Mouse (Mus musculus) spleen, postnatal 36 days (tissue): Measurements from ENCODE around the gene Col2a1.

Experiments used
- DNase-seq, 2 experiments: peaks; one replicate each; pipeline ENCODE4 v3.0.0; 2022; ENCODE audit warnings: low spot score in 2 of 2, mixed read lengths in 1 of 2

Col2a1 gene

DNA sequence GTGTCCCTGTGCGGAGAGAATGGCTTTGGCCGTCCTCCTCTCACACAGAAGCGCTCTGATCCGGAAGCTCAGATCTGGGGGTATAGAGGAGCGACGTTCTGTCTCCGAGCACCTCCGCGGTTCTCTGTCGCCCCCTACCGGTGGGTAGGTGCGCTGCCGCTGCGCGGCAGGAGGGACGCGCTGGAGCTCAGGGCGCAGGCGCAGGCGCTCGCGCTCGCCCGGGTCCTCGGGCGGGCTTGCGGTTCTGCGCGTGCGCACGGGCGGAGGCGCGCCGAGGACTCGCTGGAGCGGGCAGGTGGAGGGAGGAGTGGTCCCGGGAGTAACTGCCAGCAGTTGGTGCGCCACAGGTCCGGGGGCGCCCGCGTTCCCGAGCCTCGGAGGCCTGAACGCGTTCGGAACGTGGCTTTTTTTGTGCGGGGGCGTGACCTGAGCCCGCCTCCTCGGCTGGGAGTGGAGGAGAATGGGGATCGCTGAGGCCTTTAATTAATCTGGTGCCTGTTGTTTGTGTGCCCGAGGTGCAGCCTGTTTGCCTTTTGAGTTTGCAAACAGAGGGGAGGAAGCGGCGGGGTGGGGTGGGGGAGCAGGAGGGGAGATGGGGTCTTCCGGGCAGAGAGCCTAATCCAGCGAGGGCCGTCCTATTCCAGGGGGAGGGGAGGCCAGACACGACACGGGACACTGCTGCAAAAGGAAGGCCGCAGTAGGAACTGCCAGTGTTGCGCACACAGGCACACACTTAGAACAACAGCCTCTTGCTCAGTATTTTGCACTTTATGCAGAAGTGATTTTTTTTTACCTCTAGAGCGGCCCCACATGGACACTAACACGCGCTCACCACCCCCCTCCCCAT lies 40.3 kb downstream of the Col2a1 start, which contains the start of gene Tmem106c:
Tmem106c (plus strand) TSS at position 212 of the 847 bp plus-strand sequence.
- peak; percentile 90 for DNase-seq

DNA sequence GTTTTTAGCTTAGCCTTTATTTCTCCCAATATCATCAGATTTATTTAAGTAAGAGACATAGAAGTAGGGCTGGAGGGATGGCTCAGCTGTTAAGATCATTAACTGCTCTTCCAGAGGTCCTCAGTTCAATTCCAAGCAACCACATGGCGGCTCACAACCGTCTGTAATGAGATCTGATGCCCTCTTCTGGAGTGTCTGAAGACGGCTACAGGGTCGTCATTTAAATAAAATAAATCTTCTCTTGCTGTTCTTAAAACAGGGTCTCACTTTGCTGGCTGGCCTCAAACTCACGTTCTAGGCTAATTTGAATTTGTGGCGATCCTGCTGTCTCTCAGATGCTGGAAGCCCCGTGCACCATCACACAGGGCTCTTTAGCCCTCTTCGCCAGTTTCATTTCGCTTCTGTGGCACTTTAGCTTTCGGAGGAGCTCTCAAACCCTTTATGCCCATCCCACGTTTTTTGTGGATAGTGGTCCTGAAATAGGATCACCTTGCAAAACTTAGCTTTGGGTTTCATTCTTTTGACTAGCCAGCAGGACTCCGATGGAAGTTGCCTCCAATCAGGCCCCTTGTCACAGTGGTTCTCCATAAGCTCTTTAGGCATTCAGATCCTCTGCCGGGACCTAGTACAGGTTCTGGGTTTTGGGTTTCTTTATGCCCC lies 41.0 kb downstream of the Col2a1 start:
- peak in 1 of 2 experiments; percentile 22 for DNase-seq

DNA sequence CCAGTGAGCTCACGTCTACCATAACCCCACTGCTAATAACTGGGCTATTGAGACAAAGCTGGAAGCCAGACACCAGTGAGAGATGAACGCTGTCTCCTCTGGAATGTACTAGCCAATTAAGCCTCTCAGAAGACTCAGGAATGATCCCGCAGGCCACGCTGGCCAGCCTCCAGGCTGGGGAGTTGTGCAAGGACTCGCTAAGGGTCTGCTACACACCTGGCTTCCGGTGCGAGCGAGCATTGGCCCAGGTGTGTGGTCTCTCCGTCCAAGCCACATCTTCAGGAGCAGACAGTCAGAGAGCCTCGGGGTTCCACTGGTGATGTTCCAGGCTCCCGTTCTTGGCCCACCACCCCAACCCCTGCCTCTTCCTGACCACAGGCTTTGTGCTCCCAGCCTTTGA lies 48.1 kb downstream of the Col2a1 start:
- DNase-seq: no peak

DNA sequence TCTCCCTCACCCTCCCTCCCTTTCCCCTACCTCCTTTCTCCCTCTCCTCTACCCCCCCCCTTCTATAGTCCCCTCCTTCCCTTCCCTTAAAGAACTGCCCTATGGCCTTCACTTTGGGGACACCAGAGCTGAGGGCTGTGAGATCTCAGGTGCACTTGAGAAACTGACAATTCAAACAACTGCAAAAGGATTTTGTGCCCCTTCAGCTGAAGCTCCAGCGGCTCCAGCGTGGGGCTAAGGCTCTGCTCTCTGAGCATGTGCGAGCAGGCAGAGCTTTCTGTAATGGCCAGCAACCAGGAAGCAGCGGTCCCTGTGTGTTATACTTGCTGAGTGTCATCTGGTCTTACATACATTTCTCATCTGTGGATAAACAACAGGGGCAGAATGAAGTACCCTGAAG lies 48.8 kb downstream of the Col2a1 start:
- DNase-seq: no peak

DNA sequence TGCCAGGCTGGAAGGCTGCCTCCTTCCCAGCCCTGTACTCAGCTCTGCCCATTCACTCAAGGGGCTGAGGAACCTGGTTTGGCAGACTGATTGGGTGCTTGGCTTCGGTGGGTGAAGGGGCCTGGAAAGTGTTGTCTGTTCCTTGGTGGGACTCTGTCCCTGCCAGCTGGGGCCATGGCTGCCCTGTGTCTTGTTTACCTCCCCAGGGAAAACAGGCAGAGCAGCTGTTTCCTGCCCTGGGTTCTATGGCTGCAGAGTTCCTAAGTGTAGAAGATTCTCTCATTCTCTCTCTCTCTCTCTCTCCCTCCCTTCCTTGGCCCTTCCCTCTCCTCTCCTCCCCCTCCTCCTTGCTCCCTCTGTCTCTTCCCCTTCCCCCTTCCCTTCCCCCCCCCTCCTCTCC lies 49.2 kb downstream of the Col2a1 start:
- no peak for DNase-seq

DNA sequence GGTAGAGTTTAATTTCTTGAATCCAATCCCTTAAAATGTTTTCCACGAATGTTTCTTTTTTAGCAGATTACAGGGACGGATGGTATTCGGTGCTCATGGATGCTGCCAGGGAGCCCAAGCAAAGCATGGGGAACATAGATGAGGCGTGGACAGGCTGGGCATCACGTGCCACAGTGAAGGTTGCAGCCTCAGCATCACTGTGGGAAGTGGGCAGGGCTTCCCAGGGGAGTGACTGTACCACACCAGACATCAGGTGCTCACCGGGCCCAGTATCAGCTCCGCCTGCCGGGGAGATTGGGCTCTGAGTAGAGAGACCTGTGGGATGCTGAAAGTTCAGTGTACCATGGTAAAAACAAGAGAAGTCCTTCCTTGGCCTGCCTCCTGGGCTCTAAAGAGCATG lies 49.8 kb downstream of the Col2a1 start:
- no peak for DNase-seq

DNA sequence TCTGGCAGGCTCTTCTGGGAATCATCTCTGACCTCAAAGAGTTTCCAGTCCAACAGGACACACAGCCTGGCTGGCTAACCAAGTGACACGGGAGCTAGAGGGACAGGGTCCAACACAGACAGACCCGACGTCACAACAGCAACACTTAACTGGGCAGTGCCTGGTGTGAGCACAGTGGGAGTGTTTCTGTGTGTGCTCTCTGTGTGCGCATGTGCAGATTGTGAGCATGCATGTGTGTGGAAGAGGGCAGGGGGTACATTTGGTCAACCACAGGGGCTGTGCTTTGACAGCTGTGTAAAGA lies 51.7 kb downstream of the Col2a1 start:
- DNase-seq: no peak

DNA sequence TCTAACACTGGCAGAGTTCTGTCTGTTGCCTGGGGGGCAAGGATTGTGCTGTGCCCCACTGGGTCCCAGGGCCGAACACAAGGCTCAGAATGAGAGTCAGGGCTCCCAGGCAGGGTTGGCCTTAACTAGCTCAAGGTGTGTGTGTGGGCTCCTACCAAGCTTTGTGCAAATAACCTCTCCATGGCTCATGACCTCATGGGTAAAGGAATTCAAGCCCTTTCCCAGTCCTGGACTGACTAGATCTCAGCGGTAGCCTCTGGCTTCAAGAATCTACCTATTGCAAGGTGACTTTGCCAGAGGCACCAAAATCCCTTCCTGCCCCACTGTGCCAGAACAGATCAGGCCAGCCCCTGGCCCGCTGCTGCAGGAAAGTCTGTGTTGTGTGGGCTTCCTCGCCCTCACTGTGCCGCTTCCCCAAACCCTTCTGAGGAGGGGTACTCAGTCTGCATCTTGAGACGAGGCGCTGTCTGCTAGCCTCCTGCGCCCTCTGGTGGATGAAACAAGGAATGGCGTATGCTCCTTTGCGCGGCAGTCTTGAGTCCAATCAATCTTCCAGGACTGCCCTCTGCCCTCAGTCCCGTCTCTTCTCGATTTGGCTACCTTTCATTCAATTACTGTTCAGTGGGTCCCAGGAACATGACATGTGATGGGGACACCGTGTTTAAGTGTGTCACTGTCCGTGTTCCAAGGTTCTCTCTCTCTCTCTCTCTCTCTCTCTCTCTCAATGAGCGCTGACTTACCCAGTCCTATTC lies 52.2 kb downstream of the Col2a1 start:
- peak in 1 of 2 experiments; percentile 30 for DNase-seq

DNA sequence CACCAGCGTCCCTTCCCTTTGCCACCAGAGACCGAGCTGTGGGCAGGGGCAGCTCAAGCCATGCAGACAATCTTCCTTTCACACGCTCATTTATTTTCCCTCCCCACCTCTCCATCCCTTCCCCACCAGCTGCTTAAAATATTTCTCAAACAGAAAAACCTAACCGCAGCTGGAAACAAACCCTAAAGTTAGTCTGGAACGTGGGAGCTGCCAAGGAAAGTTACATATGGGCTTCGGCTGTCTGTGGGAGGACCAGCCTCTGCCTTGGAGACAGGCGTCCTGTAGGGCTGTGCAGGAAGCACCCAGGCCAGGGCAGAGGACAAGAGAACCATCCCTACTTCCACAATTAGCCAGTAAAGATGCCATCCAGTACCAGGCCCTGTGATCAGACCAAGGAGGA lies 54.3 kb downstream of the Col2a1 start:
- no peak for DNase-seq

DNA sequence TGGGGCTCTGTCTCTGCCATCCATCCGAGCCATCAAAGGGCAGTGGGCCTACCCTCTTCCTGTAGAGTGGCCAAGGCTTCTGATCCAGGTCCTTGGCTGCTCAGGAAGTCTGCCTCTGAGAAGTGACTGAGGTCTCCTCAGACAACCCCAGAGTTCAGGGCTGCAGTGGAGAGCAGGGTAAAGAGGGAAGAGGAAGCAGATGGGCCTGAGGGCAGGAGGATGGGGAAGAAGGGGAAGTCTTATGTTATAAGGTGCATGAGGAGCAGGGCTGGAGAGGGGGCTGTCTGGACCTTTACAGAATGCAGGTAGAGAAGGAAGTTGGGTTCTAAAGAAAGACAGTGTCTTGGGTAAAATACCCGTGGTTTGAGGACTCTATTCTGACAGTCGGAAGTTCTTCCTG lies 54.8 kb downstream of the Col2a1 start:
- DNase-seq: no peak

DNA sequence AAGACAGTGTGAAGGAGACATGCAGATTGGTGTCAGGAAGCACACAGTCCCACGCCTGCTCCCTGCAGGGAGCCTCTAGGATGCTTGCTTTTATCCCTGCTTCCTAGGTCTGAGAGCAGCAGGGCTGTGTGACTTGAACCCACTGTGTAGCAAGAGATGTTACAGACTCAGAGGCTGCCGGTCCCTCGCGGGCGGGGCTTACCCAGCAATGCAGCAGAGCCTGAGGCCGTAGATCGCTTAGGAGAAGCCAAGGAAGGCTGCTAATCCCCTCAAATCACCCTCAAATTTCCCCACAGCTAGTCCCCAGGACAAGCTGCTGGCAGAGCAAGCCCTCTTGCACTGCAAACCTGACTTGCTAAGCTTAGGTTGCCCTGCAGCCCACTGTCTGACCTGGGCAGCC lies 55.8 kb downstream of the Col2a1 start:
- no peak for DNase-seq

DNA sequence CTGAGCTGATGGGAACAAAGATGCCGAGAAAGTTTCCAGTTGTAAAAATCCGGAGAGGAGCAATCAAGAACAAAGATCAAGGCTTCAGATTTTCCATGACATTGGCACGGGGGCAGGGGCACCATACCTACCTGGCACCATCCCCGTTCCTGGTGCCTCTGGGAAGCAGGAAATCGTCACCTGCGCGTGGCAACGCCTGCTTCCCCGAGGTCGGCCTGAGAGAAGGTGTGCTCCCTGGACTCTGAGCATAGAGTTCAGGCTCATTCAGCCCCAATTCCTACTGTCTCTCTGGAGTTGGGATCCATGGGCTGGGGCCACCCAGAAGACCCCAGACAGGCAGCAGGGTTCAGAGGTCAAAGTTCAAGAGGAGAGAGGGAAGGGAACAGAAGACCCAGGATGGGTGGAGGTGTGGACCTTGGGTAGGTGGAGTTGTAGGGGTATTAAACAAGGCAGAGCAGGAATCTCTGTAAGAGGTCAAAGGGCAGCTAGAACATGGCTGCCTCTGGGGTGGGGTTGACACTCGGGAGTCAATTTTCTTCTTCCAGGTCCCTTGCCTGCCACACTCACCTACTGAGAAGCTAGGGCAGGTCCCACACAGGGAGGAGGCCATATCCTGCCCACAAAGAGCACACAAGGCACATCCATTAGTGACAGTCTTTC lies 58.7 kb downstream of the Col2a1 start:
- DNase-seq: no peak

DNA sequence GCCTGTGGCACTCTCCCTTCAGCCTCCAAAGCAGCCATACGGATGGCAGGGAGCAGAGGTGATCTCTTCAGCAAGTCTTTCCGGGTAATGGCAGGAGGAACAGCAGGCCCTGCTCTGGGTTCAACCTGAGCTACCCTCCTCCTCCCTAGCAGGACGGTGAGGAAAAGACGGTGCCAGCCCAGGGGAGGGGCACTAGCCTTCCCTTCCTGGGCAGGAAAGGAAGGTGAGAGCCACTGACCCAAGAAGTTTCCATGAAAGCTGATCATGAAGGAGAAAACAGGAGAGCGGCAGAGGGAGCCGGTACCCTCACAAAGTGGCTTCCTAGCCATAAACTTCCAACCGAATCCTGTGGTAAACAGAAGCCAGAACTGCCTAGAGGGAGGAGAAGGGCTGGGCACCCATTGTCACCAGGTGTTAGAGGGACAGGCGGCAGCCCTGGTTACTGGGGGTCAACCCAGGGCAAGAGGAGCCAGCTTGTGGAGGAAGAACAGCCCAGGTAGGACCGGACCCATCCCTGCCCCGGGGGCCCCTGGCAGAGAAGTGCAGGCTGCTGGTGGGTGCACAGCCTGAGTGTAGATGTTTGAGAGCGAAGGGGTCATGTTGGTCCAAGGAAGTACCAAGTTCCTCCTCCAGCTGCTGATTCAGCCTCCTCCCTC lies 59.4 kb downstream of the Col2a1 start:
- DNase-seq: no peak

DNA sequence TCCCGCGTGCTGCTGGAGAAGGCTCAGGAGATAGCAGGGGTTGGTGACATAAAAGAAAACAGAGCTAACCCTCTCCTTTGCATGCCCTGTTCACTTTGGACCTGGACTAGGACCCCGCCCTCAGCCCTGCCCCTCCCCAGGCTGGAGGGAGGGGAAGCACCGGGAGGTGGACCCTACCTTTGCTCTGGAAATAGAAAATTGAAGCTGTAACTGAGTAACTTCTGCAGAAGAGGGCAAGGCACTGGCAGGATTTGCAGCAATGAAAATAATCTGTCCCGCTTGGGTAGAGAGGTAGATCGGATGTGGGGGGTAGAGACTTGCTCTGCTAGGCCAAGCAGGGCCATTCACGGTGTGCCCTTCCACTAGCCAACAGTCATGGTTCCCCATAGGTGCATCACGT lies 61.1 kb downstream of the Col2a1 start:
- no peak for DNase-seq

DNA sequence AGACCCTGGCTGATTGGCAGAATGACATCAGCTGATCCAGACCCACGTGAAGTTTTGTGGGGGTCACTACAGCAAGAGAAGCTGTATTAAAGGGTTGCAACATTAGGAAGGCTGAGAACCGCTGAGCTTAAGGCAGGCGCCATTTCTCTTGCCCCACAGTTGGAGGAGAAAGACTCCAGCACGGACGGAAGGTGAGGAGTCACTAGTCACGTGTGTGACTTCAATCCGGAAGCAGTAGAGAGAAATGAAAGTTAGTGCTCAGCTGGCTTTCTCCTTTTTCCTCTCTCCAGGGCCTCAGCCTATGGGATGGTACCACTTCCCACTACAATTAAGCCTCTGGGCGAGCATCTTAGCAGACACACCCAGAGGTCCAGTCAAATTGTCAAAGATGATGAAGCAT lies 62.0 kb downstream of the Col2a1 start:
- DNase-seq: no peak

DNA sequence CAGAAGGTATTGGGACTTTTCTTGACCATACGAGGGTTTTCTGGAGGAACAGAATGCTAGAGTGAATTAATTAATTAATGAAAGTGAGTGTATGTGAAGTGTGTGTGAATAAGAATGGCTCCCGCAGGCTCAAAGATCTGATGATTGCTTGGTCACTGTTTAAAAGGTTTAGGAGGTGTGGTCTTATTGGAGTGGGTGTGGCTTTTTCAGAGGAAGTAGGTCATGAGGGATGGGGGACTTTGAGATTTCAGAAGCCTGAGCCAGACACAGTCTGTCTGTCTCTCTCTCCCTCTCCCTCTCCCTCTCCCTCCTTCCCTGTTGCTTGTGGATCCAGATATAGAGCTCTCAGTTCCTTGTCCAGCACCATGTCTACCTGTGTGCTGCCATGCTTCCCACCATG lies 63.2 kb downstream of the Col2a1 start:
- DNase-seq: no peak

DNA sequence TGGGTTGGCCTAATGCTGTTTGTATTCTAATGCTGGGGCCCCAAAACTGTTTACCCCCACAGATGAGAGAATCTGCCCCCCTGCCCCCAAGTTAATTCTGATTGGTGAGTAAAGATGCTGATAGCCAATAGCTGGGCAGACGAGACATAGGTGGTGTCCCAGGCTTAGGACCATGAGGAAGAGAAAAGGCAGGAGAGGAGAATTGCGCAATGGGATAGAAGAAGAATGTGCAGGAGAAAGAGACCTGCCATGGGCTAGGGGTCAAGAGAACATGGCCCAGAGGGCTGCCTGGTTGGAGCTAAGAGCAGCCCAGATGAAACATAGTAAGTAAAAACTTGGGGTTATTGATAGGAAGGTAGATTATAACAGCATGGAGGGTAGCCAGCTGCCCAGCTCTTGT lies 64.4 kb downstream of the Col2a1 start:
- no peak for DNase-seq

DNA sequence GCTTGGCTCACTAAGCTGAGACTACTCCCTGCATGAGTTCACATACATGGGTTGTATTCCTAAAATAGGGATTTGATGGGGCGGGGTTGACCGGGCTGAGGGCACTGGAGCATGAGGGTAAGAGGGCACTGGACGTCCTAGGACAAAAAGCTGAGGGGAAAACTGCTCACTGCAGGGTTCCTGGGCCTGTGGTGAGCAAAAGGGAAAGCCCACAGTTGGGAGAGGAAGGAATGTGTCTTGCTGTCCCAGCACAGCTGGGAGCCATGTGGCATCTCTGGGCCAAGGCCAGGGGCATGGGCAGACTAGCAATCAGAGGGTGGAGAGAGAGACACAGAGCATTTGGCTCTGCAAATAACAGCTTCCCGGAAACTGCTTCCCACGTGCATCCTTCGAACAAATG lies 65.9 kb downstream of the Col2a1 start:
- no peak for DNase-seq

DNA sequence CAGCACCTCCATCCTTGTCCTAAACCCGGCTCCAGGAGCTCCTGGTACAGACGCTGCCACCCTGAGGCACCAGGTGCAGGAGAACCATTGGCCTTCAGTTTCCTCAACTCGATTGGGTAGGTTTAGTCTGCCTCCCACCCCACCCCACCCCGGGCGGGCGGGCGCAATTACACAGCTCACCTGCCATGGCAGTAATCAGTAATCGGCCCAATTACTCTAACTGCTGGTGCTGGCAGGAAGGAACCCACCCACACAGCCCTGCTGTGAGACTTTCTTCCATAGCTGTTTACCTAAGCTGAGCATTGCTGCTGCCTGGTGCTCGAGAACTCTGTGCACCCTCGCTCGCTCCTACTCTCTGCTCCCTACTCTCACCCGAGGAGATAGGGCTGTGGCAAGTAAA lies 72.1 kb downstream of the Col2a1 start:
- DNase-seq: no peak

DNA sequence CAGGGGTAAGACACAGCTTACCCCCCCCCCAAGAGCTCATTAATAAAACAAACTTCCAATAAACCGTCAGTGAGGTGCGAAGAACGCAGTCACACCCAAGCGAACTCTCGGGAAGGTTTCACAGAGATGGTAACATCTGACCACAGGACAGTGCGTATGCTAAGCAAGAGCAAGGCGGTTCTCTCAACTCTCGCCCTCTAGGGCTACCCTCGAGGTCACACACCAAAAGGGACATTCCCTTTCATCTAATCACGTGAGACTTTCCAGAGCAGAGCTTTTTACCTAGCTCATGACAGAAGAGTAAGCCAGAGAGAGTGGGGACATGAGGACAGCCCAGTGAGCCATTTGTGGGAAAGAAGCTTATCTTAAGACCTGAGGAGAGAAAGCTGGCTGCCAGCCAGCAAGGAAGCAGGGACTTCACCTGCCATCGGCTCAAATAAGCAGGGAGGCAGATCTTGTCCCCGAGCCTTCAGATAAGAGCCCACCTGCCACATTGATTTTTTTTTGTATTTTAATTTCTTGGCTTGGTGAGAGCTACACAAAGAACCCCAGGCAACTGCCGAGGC lies 75.2 kb downstream of the Col2a1 start:
- no peak for DNase-seq

DNA sequence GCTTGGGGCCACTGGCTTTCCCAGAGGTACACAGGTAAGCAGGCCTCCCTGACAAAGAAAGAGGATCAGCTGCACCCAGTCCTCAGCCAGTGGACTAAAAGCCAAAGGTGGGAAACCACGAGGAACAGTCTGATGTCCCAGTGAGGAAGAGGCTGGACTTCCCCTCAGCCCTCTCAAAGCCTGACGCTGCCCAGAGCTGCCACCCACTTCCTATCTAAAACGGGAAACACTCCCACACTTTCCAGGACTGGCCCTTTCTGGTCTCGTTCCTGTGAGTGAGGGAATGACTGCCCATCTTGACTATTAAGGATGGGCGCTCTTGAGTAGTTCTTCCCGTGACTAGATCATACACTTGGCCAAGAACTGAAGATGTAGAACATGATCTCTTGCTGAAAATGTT lies 76.7 kb downstream of the Col2a1 start:
- no peak for DNase-seq
